Mouse (Mus musculus) gastrocnemius, adult 2 months (tissue): ENCODE measurements around the gene Gm36028. TPM values are rescaled to one million over a fixed set of nuclear protein-coding genes. Genes with fewer than 3 reads are reported as not detected.
A peak's percentile ranks its signal among the peaks of the same experiment; 100 is the strongest.

Experiments
- DNase-seq: peaks from one replicate; pipeline ENCODE4 v3.0.0; 2022
- H3K27ac ChIP-seq: fragments of 200-600 bp; 2 replicates; pipeline ENCODE4 v1.8.1; 2022; ENCODE audit warnings: mild to moderate bottlenecking
- H3K4me3 ChIP-seq: fragments of 200-600 bp; 2 replicates; pipeline ENCODE4 v1.8.1; 2022; ENCODE audit warnings: mild to moderate bottlenecking, moderate library complexity
- CTCF ChIP-seq: fragments of 200-600 bp; IDR thresholded peaks from 2 replicates; pipeline ENCODE4 v1.8.1; 2022; ENCODE audit warnings: antibody characterized with exemption, mild to moderate bottlenecking, moderate library complexity
- intact Hi-C: fragments of 180-260 bp; cut with DNase I; formaldehyde crosslinking; loops from one replicate; pipeline ENCODE4 v1.15.1; 2025
- total RNA-seq, 2 experiments: library from RNA; stranded (reverse); gene quantifications; 2 replicates each; pipeline ENCODE4 v1.2.3; 2021

Gene Gm36028
- total RNA-seq, 2 experiments from 2014 or later = not detected

- Histone ChIP-seq H3K4me3 (peak overlapping the region; percentile 30; the same call in 1 of the 2 replicates), H3K27ac (peak overlapping the region; percentile 75)
- TF ChIP-seq CTCF = peak; percentile 50
- intact Hi-C loops = loop anchor here (5.0 kb wide), 2 partner anchors 127 to 133 kb away; no protein-coding TSS in a partner anchor
- DNase-seq = peak; percentile 73
Measured at GRCm38 (mm10) chr16:37814383-37814971, 46.5 kb downstream of the Gm36028 start.

- Histone ChIP-seq H3K4me3 (peak overlapping the region; percentile 13; the same call in 1 of the 2 replicates), H3K27ac (peak overlapping the region; percentile 75)
- no peak for DNase-seq
- intact Hi-C loops = loop anchor here (5.0 kb wide), 2 partner anchors 127 to 133 kb away; no protein-coding TSS in a partner anchor
- no peak for TF ChIP-seq CTCF
Measured at GRCm38 (mm10) chr16:37813691-37814382, 47.1 kb downstream of the Gm36028 start.

DNA sequence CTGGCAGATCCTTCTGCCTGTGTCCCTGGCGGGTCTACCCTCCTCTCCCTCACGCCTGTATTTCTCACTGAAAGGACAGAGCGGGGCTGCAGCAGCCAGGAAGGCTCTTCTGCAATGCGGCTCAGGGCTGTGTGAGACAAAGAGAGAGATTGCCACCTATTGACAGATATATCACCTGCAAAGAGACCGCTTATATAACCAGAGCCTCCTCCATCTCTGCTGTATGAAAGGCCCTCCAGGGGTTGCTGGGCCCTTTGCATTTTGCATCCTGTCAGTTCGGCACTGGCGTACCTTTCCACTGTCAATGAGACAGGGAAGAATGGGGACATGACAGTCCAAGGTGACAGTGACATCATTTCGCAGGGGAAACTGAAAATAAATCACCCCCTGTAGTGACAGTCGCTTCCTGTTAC, 48.5 kb downstream of the Gm36028 start:
- intact Hi-C loops = loop anchor here (5.0 kb wide), 2 partner anchors 125 to 135 kb away; no protein-coding TSS in a partner anchor
- TF ChIP-seq CTCF = peak; percentile 47
- Histone ChIP-seq H3K4me3 (no peak overlapping the region), H3K27ac (peak overlapping the region; percentile 75)
- DNase-seq = no peak

GRCm38 (mm10) chr16:37811874-37812273, 49.1 kb downstream of the Gm36028 start:
- intact Hi-C loops = loop anchor here (5.0 kb wide), 2 partner anchors 125 to 135 kb away; no protein-coding TSS in a partner anchor
- peak overlapping the region; percentile 75 for H3K27ac ChIP-seq
- no peak for TF ChIP-seq CTCF

GRCm38 (mm10) chr16:37809623-37809992, 51.3 kb downstream of the Gm36028 start:
- DNase-seq = peak; percentile 35
- Histone ChIP-seq H3K27ac (peak overlapping the region; percentile 70), H3K4me3 (peak overlapping the region; percentile 11)
- TF ChIP-seq CTCF = no peak
- intact Hi-C loops = no loop called here

More at GRCm38 (mm10) chr16:37811874-37812273, 49.1 kb downstream of the Gm36028 start:
- H3K4me3 ChIP-seq = no peak overlapping the region
- no peak for DNase-seq

GRCm38 (mm10) chr16:37808866-37809622, 51.9 kb downstream of the Gm36028 start:
- intact Hi-C loops = no loop called here
- peak overlapping the region; percentile 11 for H3K4me3 ChIP-seq
- no peak for TF ChIP-seq CTCF
- peak; percentile 44 for DNase-seq
- H3K27ac ChIP-seq = peak overlapping the region; percentile 70

GRCm38 (mm10) chr16:37807269-37807668, 53.7 kb downstream of the Gm36028 start:
- peak; percentile 72 for DNase-seq
- no peak for TF ChIP-seq CTCF
- Histone ChIP-seq H3K27ac (peak overlapping the region; percentile 35; the same call in 1 of the 2 replicates), H3K4me3 (no peak overlapping the region)
- intact Hi-C loops = no loop called here

- no peak for TF ChIP-seq CTCF
- Histone ChIP-seq H3K27ac (no peak overlapping the region; the same call in 1 of the 2 replicates), H3K4me3 (no peak overlapping the region)
- intact Hi-C loops = no loop called here
- DNase-seq = no peak
Measured at GRCm38 (mm10) chr16:37805746-37806495, 55.0 kb downstream of the Gm36028 start.

- H3K27ac ChIP-seq = no peak overlapping the region
- intact Hi-C loops = no loop called here
- no peak for DNase-seq
- H3K4me3 ChIP-seq = no peak overlapping the region
- TF ChIP-seq CTCF = no peak
Measured at GRCm38 (mm10) chr16:37803387-37803950, 57.5 kb downstream of the Gm36028 start.

GRCm38 (mm10) chr16:37802686-37803295, 58.2 kb downstream of the Gm36028 start:
- no peak overlapping the region for H3K4me3 ChIP-seq
- intact Hi-C loops = no loop called here
- H3K27ac ChIP-seq = peak overlapping the region; percentile 31
- no peak for TF ChIP-seq CTCF
- DNase-seq = no peak

GRCm38 (mm10) chr16:37801097-37801496, 59.8 kb downstream of the Gm36028 start:
- H3K4me3 ChIP-seq = no peak overlapping the region
- DNase-seq = no peak
- intact Hi-C loops = no loop called here
- H3K27ac ChIP-seq = no peak overlapping the region; the same call in 1 of the 2 replicates
- TF ChIP-seq CTCF = no peak

Other genes with a start within 250 kb of the Gm36028 start
- gene Ndufb4, start 206.7 kb downstream of the Gm36028 start, total RNA-seq = 100 to 1,000 TPM; 191 to 246 TPM
- gene Fstl1, start 84.3 kb downstream of the Gm36028 start, total RNA-seq = 10 to 100 TPM; 30.2 to 54.1 TPM
- gene Lrrc58, start 7.2 kb upstream of the Gm36028 start, total RNA-seq = 10 to 100 TPM; 52.3 to 61.3 TPM
- gene Gpr156, start 55.4 kb upstream of the Gm36028 start, total RNA-seq = not detected
- 10 to 100 TPM; 60.7 to 67.3 TPM for gene Gsk3b, start 227.9 kb upstream of the Gm36028 start, total RNA-seq